Mouse (Mus musculus): ENCODE data around the gene Fbxw27. TPM values are rescaled to one million over a fixed set of nuclear protein-coding genes. Genes with fewer than 3 reads are reported as not detected.

The Fbxw27 gene
- polyA plus RNA-seq (2015; fragmentation: Nextera tagmentation; extraction: Ambion mirVana): not detected in 2 replicates

GRCm38 (mm10) chr9:109790570-109790969, at the start of gene Fbxw27:
Gene Fbxw27 (minus strand): TSS chr9:109790670.

DNA sequence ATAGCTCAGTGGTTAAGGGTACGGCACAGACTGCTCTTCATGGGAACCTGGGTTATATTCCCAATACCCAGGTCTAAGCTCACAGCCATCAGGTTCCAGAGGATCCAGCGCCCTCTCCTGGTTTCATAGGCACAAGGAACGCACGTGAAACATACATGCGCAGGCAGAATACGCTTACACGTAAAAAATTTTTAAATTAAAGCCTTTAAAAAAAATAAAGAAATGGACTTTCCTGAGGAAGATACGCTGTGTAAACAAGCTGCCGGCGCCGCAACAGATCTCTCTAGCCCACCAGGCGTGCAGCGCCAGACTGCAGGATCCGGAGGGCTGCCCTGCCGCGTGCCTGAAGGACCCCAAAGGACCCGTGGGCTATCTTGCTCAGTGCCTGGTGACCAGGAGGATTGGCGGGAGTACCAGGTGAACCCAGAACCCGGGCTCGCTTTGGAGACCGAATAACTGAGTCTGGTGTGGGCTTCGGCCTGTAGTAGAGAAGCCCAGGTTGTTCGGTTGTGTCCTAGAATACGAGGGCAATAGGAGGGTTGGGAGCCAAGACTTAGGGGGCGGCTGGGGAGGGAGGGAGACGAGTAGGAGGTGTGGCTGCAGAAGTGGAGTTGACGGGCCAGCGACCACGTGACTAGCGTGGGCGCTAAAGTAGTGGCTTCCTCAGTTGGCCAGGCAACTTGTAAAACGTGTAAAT, 42.1 kb upstream of the Fbxw27 start, which contains the start of gene Nme6:
TSS of gene Nme6 (plus strand) at position 359 of the 697 bp plus-strand sequence.

DNA sequence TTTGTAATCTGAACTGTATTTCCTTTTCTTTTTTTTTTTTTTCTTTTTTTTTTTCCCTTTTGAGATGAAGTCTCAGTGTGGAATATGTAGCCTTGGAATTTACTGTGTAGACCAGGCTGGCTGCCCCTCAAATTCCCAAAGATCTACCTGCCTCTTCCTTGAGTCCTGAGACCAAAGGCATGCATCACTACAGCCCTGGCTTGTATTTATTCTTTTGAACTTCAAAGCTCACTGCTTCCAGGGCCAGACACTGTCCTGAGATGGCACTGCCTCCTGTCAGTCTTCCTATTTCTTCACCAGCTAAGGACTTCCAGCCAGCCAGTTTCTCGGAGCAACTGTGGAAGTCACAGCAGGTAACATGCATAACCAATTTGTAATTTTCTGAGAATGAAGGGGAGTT, 21.5 kb upstream of the Fbxw27 start, which contains the start of gene Spink8:
TSS of gene Spink8 (plus strand) at position 301 of the 400 bp plus-strand sequence.

DNA sequence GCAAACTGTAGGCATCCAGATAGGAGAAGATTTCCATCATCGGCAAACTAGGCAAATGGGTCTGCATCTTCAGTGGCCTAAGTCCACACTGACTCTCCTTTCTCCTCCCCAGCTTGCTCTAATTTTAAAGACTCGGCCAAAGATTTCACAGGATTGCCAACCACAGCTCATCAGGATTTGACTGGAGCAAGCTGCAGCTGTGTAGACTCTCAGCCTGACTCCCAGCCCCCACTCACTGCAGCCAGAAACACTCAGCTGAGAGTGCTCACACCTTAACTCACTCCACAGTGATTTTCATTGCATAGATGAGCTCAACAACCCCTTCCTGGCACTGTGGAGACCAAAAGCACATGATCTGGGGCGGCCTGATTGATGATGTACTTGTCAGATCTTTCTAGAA, 44.5 kb downstream of the Fbxw27 start, which contains the start of gene Fbxw26:
TSS of gene Fbxw26 (minus strand) at position 101 of the 400 bp plus-strand sequence.

Other genes with a start within 250 kb of the Fbxw27 start
- not detected in 2 replicates for gene Fbxw15, start 222.4 kb downstream of the Fbxw27 start, polyA plus RNA-seq (2015; fragmentation: Nextera tagmentation; extraction: Ambion mirVana)
- gene Fbxw24, start 164.6 kb downstream of the Fbxw27 start, polyA plus RNA-seq (2015; fragmentation: Nextera tagmentation; extraction: Ambion mirVana): not detected in 2 replicates
- not detected in 2 replicates for gene Fbxw25, start 126.0 kb downstream of the Fbxw27 start, polyA plus RNA-seq (2015; fragmentation: Nextera tagmentation; extraction: Ambion mirVana)
- 0.10 TPM in 1 of 2 replicates, not detected in the other for gene Fbxw18, start 88.0 kb downstream of the Fbxw27 start, polyA plus RNA-seq (2015; fragmentation: Nextera tagmentation; extraction: Ambion mirVana)
- gene Fbxw26, start 44.6 kb downstream of the Fbxw27 start, polyA plus RNA-seq (2015; fragmentation: Nextera tagmentation; extraction: Ambion mirVana): not detected in 2 replicates
- not detected in 2 replicates for gene Spink8, start 21.6 kb upstream of the Fbxw27 start, polyA plus RNA-seq (2015; fragmentation: Nextera tagmentation; extraction: Ambion mirVana)
- gene Nme6, start 42.1 kb upstream of the Fbxw27 start, polyA plus RNA-seq (2015; fragmentation: Nextera tagmentation; extraction: Ambion mirVana): 50.7 and 53.8 TPM in 2 replicates
- gene Camp, start 58.9 kb upstream of the Fbxw27 start, polyA plus RNA-seq (2015; fragmentation: Nextera tagmentation; extraction: Ambion mirVana): 1.7 and 2.0 TPM in 2 replicates
- 6.8 and 8.4 TPM in 2 replicates for gene Cdc25a, start 84.9 kb upstream of the Fbxw27 start, polyA plus RNA-seq (2015; fragmentation: Nextera tagmentation; extraction: Ambion mirVana)
- 183 TPM in 2 replicates for gene Map4, start 140.8 kb upstream of the Fbxw27 start, polyA plus RNA-seq (2015; fragmentation: Nextera tagmentation; extraction: Ambion mirVana)

Data from neural tube, postnatal 0 days (tissue).